Mouse (Mus musculus) retina, embryonic 14.5 days (tissue): ENCODE data around the gene Spred2.

Experiments used
- DNase-seq: peaks from one replicate; pipeline ENCODE4 v3.0.0-alpha.2; 2015; ENCODE audit warnings: low spot score

Spred2 gene

DNA sequence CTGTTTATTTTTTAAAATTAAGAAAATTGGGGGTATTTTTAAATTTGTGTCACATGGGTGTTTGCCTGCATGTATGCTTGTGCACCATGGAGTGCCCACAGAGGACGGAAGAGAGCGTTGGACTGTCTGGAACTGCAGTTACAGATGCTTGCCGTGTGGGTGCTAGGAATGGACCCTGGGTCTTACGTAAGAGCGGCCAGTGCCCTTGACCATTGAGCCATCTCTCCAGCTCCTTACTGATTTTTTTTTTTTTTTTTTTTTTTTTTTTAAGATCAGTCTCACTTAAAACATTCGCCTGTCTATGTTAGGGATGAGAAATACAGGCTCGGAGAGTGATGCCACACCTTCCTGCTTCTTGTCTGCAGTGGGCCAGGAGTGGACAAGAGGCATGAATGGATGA, 29.7 kb downstream of the Spred2 start:
- DNase-seq, result no peak

DNA sequence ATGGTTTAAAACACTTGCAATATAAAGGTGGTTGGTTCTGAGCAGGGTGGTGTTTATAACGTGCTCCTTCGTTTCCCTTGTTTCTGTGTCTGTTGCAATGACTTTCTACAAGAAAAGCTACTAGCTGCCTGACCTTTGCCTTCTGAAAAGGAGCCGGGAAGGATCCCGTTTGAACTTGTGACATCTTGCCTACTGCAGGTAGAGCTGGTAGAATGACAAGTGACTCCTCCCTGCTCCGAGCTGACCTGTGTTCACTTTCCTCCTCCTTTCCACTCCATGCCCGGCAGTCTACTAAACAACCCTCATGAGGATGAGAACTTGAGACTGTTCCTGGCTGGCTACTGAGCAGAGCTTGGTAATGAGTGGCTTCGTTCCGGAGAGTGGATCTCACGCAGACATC, 30.9 kb downstream of the Spred2 start:
- DNase-seq, result no peak

DNA sequence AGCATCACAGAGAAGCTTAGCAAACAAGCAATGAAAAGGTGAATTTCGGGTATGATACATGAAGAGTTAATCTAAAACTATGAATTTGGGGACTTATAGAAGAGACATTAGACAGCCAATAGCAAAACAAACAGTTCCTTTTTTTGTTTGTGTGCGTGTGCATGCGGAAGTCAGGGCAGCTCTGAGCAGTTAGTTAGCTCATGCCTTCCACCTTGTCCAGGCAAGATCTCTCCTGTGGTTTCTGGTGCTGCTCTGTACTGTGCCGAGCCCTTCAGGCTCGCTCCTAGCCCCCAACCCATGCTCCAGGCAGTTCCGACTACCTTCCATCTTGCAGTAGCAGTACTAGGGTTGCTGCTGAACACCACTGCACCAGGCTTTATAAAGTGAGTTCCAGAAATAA, 31.5 kb downstream of the Spred2 start:
- DNase-seq, result no peak

DNA sequence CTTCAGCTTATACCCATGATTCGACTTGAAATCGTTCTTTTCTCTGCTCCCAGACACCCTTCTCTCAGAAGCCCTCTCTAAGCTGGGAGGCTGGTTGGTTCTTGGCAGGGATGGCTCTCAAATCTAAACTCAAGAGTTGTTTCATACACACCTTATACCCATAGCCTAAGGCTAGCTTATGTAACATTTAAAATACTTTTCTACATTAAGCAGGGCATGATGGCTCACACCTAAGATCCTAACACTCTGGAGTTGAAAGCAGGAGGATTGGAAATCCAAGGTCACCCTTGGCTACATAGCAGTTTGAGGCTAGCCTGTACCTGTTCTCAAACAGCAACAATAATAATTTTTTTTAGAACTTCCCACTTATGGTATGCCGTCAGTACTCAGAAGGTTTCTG, 34.8 kb downstream of the Spred2 start:
- DNase-seq, result no peak

DNA sequence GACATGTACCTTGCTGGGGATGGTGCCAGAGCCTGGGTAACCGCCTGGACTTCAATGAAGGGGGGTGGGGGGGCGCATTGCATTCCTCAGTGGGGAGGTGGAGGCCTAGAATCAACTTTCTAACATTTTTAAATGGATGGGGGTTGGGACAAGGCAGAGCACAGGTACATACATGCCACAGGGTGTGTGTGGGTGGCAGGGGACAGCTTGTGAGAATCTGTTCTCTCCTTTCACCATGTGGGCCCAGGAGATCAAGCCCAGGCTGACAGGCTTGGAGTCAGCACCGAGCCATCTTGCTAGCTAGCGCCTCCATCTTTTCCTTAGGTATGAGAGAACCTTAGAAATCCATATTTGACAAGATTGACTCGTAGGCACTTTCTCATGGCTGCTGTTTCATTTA, 35.7 kb downstream of the Spred2 start:
- DNase-seq, result no peak

DNA sequence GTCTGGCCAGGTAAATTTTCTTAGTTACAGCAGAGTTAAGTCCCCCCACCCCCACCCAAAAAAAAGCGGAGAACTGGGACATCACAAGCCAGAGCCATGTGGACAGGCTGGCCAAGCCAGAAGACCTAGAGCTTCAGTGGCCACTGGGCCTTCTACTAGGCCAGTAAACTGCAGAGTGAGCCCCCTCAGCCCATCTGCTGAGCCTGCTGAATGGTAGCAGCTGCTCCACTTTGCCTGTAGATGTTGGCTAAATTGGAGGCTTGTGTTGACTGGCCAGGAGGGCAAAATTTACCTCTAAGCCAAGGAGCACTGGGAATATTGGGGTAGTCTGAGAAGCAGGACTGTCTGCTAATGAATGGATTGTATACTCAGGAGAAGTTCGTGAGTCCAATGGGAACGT, 36.4 kb downstream of the Spred2 start:
- no peak for DNase-seq

DNA sequence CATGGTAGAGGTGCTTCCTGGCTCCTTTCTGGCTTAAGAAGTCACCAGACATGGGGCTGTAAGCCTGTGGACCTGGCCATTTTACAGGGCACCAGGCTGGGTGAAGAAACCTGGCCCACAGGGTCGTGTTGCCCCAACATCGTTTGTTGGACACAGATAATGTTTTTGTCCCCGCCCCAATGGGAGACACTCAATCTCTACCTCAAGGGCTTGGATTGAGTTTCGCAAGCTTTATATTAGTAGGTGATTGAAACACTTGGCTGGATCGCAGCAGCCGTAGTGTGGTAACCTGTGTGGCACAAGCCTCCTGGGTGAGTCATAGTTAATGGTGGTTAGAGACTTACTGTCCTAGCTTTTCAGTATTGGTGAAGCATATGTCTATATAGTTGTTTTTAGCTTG, 36.9 kb downstream of the Spred2 start:
- DNase-seq, result no peak

DNA sequence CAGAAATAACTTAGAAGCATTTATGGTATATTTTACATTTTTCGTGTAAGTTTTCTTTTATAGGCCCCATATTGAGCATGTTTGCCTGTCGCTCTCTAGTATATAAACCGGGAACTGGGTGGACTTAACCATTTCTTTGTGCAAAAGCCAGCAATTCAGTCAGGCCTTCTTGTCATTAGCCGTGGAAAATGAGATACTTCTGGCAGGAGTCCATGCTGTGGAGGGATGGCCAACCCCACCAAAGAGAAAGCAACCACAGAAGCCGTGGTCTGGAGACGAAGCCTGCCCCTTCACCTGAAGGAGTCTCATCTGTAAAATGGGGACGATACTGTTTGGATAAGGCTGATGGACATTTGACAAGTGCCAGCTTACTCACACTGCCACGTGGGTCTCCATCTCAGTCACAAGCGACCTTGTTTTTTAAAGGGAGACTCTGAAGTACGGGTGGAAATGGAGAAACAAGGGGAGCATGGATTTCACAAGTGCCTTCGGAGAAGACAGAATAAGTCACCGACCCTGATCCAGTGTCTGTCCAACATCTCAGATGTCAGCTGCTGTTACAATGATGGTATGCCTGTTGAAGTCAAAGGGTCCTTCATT, 37.7 kb downstream of the Spred2 start:
- no peak for DNase-seq

DNA sequence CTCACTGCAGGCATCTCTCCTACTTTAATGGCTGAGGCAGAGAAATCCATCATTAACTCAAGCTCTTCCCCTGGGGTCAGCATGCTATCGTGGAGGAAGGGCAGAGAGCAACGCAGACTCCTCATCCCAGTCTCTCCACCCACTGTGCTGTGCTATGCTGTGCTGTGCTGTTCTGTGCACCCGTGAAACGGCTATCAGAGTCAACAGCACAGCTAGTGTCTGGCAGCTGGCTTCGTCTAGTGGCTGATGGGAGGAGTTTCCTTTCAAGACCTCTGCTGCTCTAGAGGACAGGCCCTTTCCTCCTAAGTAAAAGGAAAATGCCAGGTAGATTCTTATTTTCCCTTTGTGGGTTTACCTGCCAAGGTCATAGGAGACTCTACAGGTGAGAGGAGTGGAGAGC, 38.6 kb downstream of the Spred2 start:
- DNase-seq, result no peak

DNA sequence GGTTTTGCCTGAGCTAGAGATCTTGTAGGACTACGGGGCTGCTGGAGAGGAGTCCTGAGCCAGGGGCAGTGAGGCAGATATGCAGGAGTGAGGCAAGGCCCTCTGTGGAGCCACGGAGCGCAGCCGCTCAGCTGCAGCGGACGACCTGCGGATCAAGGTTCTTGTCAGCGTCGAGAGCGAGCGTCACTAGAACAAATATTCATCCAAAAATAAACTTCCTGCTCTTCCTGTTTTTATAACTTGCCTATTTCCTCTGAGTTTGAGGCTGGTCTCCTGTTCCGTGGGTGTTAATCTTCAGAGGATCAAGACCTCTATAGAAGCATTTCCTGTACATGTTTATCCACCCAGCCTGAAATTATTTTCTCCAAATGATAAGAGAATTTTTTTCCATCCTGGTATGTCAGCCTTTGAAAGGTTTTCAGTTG, 39.6 kb downstream of the Spred2 start:
- no peak for DNase-seq

DNA sequence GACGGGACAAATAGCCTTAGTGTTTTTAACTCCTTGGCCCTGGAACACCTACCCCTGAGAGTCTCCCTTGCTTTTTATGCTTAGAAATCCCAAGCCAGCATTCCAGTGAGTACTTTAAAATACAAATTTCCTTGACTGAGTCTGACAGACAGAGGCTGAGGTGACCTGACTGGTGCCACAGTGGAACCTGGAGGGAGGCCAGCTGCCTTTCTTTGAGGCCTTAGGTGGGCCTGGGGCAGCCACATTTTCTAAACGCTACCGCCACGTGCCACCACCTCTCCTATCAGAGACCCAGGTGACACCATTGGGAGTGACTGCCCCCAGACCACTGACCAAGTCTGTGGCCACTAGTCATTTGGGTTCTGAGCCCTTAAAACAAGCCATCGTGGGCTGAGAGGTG, 40.2 kb downstream of the Spred2 start:
- DNase-seq, result no peak

DNA sequence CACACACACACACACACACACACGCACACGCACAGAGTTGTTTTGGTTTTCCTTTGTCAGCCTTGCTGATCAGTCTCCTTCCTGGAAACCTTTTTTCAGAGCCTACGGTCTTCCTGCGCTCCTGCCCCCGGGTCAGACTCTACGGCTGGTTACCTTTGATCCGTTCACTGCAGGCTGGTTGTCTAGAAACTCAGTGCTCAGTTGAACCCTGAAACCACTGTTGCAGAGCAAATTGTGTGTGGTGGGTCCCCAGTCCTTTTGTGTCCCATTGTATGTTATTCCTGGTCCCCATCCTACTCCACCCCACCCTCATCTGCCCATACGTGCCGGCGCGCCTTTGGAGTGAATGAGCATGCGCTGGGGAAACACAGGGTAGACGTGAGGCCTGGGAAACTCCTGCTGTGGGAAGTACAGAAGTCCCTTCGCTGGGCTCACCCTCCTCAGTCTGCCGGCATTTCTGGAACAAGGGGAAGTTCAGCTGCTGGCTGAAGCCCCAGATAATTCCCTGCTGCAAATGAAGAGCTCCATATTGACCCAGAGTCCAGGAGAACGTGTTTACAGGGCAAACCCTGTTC, 40.9 kb downstream of the Spred2 start:
- no peak for DNase-seq

DNA sequence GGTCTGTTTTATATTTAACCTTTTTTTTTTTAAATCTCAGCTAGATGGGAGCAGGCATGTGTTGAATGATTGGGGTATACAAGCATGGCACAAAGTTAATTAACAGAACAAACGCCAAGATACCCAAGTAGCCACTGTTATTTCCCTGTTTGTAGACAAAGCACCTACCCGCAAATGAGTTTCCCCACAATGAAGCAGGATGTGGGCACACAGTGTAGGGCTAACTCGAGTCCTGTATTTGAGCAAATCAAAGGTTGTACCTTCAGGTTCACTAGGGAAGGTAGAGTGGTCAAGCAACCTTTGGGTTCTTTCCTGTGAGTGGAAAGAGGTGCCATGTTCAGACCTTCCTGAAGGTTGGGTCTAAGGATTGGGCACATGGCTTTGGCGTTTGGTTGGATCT, 41.5 kb downstream of the Spred2 start:
- no peak for DNase-seq

DNA sequence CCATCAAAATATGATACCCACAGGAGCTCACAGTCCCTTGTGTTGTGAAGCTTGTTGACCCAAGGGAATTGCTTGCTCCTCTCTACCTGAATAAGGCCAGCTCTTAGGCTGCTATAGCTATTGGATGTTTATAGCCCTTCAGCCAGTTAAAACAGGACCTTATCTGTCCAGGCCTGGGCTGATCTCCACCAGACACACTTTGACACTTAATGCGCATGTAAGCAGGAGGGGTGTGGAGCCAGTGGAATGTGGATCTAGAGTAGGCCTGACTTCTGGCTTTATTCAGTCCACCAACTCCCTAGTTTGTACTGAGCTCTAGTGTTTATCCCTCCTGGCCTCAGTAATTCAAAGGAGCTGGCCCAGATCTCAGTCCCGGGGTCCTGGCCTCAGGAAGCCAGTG, 42.1 kb downstream of the Spred2 start:
- DNase-seq, result no peak

DNA sequence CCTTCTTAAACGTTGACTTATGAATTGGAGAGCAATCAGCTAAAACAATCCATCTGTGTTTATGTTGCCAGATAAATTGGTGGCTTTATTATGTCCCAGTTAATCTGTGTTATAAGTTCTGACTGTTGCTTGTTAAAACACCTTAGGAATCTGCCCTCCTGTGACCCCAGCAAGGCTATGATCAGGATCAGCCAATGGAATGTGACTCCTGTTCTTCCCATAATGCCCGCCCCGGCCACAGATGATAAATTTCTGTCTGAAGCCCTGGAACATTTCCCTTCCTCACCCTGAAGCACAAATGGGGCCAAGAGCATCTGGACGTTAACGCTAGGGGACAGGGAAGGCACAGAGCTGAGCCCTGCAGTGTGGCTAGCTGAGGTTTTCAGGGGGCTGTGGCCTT, 45.4 kb downstream of the Spred2 start:
- no peak for DNase-seq

DNA sequence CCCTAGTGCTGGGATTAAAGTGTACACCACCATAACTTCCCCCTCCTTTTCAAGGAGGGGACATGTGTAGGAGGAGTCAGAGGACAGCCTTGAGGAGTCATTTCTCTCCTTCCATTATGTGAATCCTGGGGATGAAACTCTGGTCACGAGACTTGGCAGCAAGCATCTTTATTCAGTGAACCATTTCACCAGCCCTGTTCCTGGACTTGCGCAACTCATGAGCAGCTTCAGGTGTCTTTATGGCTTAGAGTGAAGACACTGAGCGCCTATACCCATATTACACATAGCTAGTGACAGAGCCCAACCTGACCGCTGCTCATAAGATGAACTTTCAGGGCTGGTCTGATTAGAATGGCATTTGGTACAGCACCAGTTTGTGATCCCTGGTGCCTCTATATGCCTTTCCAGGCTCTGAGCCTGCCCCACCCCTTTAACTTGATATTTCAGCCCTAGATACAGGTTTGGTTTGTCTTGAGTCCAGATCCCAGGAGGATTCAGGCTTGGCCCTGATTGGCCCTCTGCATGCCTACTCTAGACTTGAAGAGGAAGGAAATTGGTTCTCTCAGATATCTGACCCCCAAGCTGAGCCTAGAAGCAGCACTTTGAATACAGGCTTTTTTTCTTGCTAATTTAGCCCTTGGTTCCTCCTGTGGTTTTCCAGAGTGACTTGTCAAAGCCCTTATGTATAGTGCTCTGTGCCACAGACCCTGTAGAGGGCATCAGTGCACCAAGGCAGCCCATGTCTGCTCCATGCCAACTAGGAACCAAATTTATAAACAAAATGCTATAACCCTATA, 48.0 kb downstream of the Spred2 start:
- DNase-seq, result no peak

DNA sequence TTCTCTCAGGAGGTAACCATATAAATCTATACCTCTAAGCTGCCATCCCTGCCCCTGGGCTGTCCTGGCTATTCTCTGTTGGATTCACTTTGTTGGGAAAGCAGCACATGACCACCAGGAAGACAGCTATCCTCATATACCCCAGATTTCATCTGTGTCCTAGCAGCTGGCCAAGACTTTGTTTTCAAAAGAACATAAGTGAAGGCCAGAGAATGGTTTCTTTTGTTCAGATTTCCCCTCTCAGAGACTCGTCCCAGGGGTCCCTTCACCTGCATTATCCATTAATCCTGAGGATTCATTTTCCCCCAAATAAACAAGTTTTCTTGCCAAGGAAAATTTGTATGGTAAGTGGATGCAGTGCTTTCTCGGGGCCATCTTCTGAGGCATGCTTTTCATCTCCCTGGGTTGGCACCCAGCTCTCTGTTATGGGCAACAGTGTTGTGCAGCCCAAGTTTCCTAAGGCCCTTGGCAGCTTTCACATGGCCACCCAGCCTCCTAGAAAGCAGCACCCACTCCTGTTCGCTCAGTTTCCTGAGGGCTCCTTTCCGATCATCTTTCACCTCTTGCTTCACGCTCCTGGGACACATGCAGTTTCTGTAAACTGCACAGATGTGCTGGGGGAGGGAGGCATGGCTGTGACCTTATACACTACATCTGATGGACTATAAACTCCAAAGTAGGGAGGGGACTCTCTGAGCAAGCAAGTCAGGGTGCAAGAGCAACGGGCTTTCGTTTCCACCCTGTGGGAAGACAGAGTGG, 49.0 kb downstream of the Spred2 start:
- DNase-seq, result no peak

DNA sequence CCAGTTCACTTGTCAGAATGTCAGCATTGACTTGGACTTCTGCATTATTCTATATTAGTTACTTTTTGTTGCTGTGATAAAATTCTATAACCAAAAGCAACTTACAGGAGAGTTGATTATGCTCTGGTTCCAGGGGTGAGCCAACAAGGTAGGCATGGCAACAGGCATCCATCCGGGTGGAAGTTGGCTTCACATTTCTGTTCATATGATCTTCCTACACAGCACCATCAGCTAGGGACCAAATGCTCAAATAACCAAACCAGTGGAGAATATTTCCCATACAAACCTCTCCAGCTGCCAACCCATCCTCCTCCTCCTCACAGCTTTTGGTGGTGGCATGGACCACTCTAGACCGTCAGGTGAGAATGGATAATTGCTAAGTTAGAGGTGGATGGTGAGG, 51.9 kb downstream of the Spred2 start:
- no peak for DNase-seq

DNA sequence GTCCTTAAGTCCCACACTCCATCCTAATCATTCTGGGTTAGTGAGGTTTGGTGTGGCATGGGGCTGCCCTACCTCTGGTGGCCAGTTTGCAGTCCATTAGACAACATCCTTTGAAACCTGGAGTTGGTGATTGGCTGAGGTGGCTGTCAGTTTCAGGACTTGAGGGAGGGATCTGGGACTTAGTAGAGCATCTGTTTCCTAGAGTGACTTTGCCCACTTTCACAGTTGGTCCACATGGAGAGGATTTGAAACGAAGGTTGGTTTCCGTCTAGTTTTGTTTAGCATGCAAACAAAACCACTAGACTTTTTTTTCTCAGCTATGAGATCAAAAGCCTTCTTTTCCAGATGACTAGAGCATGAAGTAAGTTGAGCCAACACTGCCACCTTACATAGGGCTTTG, 53.5 kb downstream of the Spred2 start:
- no peak for DNase-seq

DNA sequence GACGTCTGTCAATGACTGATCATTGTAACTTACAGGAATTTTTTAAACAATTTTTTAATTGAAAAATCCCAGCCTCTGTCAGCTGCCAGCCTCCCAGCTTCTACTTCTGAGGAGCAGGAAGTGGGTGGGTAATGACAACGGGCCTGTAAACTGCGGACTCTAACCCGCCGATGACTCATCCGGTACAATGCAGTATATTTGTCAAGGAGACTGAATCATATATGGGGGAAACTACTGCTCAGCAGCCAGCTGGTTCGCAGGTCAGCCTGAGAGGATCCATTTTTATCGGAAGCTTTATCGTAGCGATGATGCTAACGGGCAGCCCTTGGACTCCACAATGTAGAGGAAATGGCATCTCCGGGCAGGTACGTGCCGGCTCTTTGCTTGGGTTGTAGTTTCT, 55.2 kb downstream of the Spred2 start:
- DNase-seq, result no peak

DNA sequence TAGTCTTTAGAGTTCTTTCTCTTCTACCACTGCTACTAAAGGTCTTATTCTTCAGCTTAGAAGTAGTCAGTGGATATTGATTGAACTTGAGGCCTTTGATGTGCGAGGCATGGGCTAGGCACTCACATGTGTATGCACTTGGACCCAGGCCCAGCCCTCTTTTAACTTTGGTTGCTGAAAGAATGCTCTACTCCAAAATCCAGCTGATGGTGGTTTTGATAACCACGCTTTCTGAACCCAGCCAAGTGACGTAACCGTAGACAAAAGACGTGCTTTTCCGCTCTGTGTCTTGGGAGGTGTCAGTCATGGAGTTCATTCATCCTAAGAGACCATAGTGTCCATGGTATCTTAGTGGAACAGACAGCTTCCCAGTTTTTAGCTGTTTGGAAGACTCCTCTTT, 57.9 kb downstream of the Spred2 start:
- no peak for DNase-seq

DNA sequence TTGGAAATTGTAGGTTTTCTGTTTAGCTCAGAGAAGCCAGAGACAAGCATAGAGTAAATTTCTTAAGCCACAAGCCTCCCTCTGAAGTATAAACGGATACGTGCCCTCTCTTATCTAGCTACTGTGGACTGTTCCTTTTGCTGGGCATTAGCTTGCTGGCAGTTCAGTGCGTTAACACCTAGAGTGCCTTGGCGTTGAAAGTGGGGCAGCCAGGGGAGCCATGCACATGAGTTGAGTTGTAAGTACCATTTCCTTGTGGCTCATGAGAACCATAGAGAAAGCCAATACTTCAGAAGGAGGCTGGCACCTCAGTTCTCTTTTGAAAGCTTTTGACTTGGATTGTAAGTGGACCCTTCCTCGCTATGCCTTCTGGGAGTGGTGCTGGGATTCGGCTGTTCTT, 58.6 kb downstream of the Spred2 start:
- DNase-seq, result no peak

DNA sequence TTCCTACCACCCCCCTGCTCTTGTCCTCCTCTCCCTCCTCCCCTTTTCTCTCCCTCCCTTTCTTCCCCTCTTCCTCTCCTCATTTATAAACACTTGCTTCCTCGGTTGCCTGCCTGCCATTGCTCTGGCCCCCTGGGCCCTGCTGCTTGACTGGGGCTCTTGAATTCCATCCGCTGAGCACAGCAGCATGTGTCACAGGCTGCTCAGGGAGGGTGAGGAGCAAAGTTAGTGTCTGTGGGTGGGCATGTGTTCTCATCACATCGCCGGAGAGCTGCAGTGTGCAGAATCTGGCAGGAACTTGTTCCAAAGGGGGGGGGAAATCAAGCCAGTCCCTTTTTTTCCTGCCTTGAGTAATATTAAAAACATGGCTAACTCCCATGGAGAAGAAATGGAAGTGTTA, 59.1 kb downstream of the Spred2 start:
- DNase-seq, result no peak
